Mouse (Mus musculus): ENCODE results near the gene Aif1.

- no peak for TF ChIP-seq CTCF (IDR thresholded peaks at IDR 0.05; ENCODE audit: low read depth, low read length)
- TF ChIP-seq POLR2A (IDR thresholded peaks at IDR 0.05; ENCODE audit: insufficient read depth, low read length): no peak
Measured at GRCm38 (mm10) chr17:35174201-35174977, 1.5 kb downstream of the Aif1 start.
